Mouse (Mus musculus) liver, embryonic 11.5 days (tissue): ENCODE data around the gene Fam81a. TPM values are rescaled to one million over a fixed set of nuclear protein-coding genes. Genes with fewer than 3 reads are reported as not detected.
A peak's percentile ranks its signal among the peaks of the same experiment; 100 is the strongest.

Experiments
- ATAC-seq: fragments of 200-750 bp; cut with Nextera tagmentation; replicated peaks from 2 replicates; pipeline ENCODE4 v1.8.0; 2017; ENCODE audit warnings: moderate number of reproducible peaks, mild to moderate bottlenecking, moderate TSS enrichment, moderate library complexity; ENCODE audit not compliant: low FRiP score
- DNase-seq: peaks from one replicate; pipeline ENCODE4 v3.0.0-alpha.2; 2017; ENCODE audit warnings: low spot score
- H3K27ac ChIP-seq: fragments of 300-500 bp; sonication (generic); 2 replicates; pipeline ENCODE4 v1.5.1; 2014; ENCODE audit warnings: mild to moderate bottlenecking, low read depth, low read length, control low read depth
- H3K27me3 ChIP-seq: fragments of 300-500 bp; sonication (generic); replicated peaks from 2 replicates; pipeline ENCODE4 v1.6.1; 2014; ENCODE audit warnings: low read length, mixed read lengths; ENCODE audit not compliant: control insufficient read depth, insufficient read depth
- H3K36me3 ChIP-seq: fragments of 300-500 bp; sonication (generic); 2 replicates; pipeline ENCODE4 v1.6.1; 2014; ENCODE audit warnings: mild to moderate bottlenecking, low read length, moderate library complexity, mixed read lengths; ENCODE audit not compliant: control insufficient read depth, insufficient read depth
- H3K4me1 ChIP-seq: fragments of 300-500 bp; sonication (generic); replicated peaks from 2 replicates; pipeline ENCODE4 v1.6.1; 2014; ENCODE audit warnings: low read length, mixed read lengths; ENCODE audit not compliant: control insufficient read depth, insufficient read depth
- H3K4me2 ChIP-seq: fragments of 300-500 bp; sonication (generic); 2 replicates; pipeline ENCODE4 v1.6.1; 2014; ENCODE audit warnings: mild to moderate bottlenecking, control low read depth, moderate library complexity
- H3K4me3 ChIP-seq: fragments of 300-500 bp; sonication (generic); 2 replicates; pipeline ENCODE4 v1.5.1; 2014; ENCODE audit warnings: low read depth, low read length, control low read depth
- H3K9ac ChIP-seq: fragments of 300-500 bp; sonication (generic); 2 replicates; pipeline ENCODE4 v1.6.1; 2014; ENCODE audit warnings: low read depth, low read length, control low read depth
- H3K9me3 ChIP-seq: fragments of 300-500 bp; sonication (generic); 2 replicates; pipeline ENCODE4 v1.6.1; 2016; ENCODE audit warnings: low read length, inconsistent platforms, mixed read lengths; ENCODE audit not compliant: control insufficient read depth
- WGBS: fragments of 180-500 bp; shearing (Covaris S2); extraction: QIAGEN DNeasy Blood & Tissue Kit; methylation state at CpG from one replicate; pipeline ENCODE4 v1.1.7; 2014; 5-methylcytosine and 5-hydroxymethylcytosine counted together
- polyA plus RNA-seq: library from polyadenylated mRNA; unstranded; fragments of >200 nt; fragmentation: Nextera tagmentation; extraction: Ambion mirVana; gene quantifications from 2 replicates; pipeline ENCODE4 v1.2.1, GENCODE M21; 2014

Fam81a gene
- polyA plus RNA-seq, result 1.6 and 2.9 TPM in 2 replicates

- Histone ChIP-seq H3K27me3 (peaks cover 24% of the 10 kb centered on the region), H3K9ac (no peak within 1 kb of the TSS), H3K27ac (no peak within 1 kb of the TSS)
Observed at GRCm38 (mm10) chr9:70142460-70142859, at the start of gene Fam81a. Fam81a (minus strand) TSS chr9:70142560.

GRCm38 (mm10) chr9:70182639-70183038 lies 40.3 kb upstream of the Fam81a start:
- WGBS, result 56% methylated on average over 7 of the region's 7 CpGs
- H3K4me2 ChIP-seq, result no peak overlapping the region
- H3K27ac ChIP-seq, result no peak overlapping the region
- H3K4me1 ChIP-seq, result no peaks in the 10 kb centered on the region
- no peaks in the 10 kb centered on the region for H3K9me3 ChIP-seq
- no peaks in the 10 kb centered on the region for H3K27me3 ChIP-seq
- DNase-seq (no peak), ATAC-seq (no peak)
- H3K36me3 ChIP-seq, result no peaks in the 10 kb centered on the region
- H3K9ac ChIP-seq, result no peak overlapping the region
- H3K4me3 ChIP-seq, result no peak overlapping the region

More at GRCm38 (mm10) chr9:70142460-70142859, at the start of gene Fam81a:
- no peaks in the 10 kb centered on the region for H3K36me3 ChIP-seq
- peak within 1 kb of the TSS; percentile 45 for H3K4me3 ChIP-seq
- ATAC-seq, result no peak
- H3K4me1 ChIP-seq, result no peaks in the 10 kb centered on the region
- DNase-seq, result no peak
- H3K9me3 ChIP-seq, result no peaks in the 10 kb centered on the region
- 62% methylated on average over 7 of the region's 7 CpGs for WGBS
- H3K4me2 ChIP-seq, result peak within 1 kb of the TSS; percentile 71

DNA sequence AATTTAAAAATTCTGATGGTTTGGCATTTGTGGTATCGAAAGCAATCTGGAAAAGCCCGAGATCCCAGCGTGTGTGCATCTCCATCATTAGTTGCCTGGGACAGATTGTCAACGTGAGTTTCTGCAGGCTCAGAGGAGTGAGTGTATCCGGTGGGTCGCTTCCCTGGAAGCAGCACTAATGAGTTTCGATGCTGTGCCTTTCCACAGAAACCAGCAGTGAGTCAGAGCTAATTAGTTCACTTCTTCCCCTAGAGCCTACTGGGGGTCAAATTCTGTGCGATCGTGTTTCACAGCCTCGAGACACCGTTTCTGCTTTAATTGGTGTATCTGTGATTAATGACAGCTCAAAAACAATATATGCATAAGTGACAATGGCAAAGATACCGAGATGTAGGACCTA lies 39.4 kb upstream of the Fam81a start:
- H3K36me3 ChIP-seq, result no peaks in the 10 kb centered on the region
- no peak overlapping the region for H3K4me2 ChIP-seq
- no peak overlapping the region for H3K4me3 ChIP-seq
- no peaks in the 10 kb centered on the region for H3K27me3 ChIP-seq
- no peak overlapping the region for H3K27ac ChIP-seq
- ATAC-seq, result no peak
- H3K9me3 ChIP-seq, result no peaks in the 10 kb centered on the region
- H3K4me1 ChIP-seq, result no peaks in the 10 kb centered on the region
- no peak for DNase-seq
- 66% methylated on average over 12 of the region's 12 CpGs for WGBS
- H3K9ac ChIP-seq, result no peak overlapping the region

DNA sequence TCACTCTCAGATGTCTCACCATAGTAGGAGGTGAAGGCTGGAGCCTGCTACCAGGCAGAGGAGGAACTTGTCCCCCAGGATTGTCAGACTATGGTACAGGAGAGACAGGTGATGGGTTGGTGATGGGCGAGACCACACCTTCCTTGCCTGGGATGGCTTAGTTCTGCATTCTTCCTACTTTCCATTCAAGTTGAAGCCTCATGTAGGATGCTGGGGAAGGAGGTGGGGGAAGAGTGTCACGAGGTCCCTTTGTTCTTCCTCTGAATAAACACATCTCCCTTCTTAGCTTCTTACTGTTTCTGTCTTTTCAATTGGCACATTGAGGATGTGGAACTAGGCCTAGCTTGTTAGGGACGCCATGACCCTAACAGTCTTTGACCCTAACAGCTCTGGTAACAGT lies 33.9 kb upstream of the Fam81a start:
- no peaks in the 10 kb centered on the region for H3K27me3 ChIP-seq
- H3K4me1 ChIP-seq, result no peaks in the 10 kb centered on the region; the same call in 1 of the 2 replicates
- H3K27ac ChIP-seq, result no peak overlapping the region
- DNase-seq (no peak), ATAC-seq (no peak)
- no peak overlapping the region for H3K9ac ChIP-seq
- no peak overlapping the region for H3K4me3 ChIP-seq
- H3K4me2 ChIP-seq, result no peak overlapping the region
- no peaks in the 10 kb centered on the region for H3K9me3 ChIP-seq
- WGBS, result 64% methylated on average over 3 of the region's 3 CpGs
- no peaks in the 10 kb centered on the region for H3K36me3 ChIP-seq

DNA sequence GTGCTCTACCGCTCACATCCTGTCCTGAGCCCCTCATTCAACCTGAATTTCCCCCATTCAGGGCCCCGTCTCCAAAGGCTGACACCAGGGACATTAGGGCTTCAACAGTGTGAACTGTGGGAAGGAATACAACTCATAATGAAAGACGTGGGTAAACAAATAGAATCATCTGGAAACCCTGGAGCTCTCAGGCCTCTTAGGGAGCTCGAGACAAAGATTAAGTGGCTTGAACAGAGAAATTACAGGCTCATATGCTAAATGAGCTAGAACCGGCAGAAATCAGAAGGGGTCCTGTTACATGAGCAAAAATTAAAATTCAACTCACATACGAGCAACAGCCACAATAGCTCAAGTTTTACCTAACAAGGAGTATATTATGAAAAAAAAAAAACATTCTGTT lies 32.5 kb upstream of the Fam81a start:
- Histone ChIP-seq H3K9me3 (no peaks in the 10 kb centered on the region), H3K27ac (no peak overlapping the region), H3K36me3 (no peaks in the 10 kb centered on the region), H3K27me3 (no peaks in the 10 kb centered on the region), H3K4me1 (no peaks in the 10 kb centered on the region; the same call in 1 of the 2 replicates), H3K9ac (no peak overlapping the region), H3K4me3 (no peak overlapping the region), H3K4me2 (no peak overlapping the region)
- no peak for DNase-seq
- no peak for ATAC-seq
- 56% methylated on average over 6 of the region's 6 CpGs for WGBS

DNA sequence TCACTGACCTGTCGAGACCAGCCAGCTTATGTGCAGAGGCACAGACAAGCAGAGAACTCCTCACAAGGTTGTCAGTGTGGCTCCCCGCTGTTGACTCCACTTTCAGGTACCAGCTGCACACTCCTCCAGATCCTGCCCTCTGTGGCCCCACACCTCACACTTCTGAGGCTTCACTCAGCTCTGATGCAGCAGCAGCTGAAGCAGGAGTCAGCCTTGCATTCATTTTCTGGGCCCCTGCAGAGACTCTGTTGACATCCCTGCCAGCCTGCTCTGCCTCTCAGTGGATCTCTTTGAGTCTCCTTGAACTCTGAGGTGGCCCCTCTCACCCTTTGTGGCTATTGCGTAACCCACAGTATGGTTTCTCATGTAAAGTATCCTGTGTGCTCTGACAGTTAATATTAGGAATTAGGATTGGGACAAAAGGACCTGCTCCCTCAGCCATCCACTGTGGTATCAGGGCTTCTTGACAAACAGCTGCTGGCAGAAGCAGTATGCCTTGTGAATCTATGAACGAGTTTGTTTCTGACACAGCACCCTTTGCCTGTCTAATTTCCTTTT lies 32.0 kb upstream of the Fam81a start:
- Histone ChIP-seq H3K4me2 (no peak overlapping the region), H3K36me3 (no peaks in the 10 kb centered on the region), H3K9ac (no peak overlapping the region), H3K4me3 (no peak overlapping the region), H3K9me3 (no peaks in the 10 kb centered on the region), H3K27ac (no peak overlapping the region), H3K4me1 (no peaks in the 10 kb centered on the region; the same call in 1 of the 2 replicates), H3K27me3 (no peaks in the 10 kb centered on the region)
- WGBS, result 69% methylated on average over 4 of the region's 4 CpGs
- ATAC-seq, result no peak
- DNase-seq, result no peak

DNA sequence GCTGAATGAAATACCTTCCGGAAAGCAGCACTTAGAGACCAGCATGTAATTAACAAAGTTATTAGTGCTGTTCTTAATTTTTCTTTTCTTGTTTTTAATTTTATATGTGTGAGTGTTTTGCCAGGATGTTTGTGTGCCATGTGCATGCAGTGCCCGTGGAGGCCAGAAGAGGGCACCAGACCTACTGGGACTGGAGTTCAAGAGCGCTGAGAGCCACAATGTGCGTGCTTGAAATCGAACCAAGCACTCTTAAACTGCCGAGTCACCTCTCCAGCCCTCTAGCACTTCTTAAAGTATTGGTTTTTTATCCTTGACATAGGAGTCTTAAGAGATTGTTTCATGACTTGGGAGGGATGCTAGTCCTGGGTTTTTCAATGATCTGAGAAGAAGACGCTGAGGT lies 26.6 kb upstream of the Fam81a start:
- Histone ChIP-seq H3K27ac (no peak overlapping the region), H3K36me3 (no peaks in the 10 kb centered on the region), H3K27me3 (no peaks in the 10 kb centered on the region), H3K9me3 (no peaks in the 10 kb centered on the region), H3K4me2 (no peak overlapping the region), H3K9ac (no peak overlapping the region), H3K4me3 (no peak overlapping the region), H3K4me1 (no peaks in the 10 kb centered on the region)
- DNase-seq (no peak), ATAC-seq (no peak)
- 84% methylated on average over 7 of the region's 7 CpGs for WGBS

DNA sequence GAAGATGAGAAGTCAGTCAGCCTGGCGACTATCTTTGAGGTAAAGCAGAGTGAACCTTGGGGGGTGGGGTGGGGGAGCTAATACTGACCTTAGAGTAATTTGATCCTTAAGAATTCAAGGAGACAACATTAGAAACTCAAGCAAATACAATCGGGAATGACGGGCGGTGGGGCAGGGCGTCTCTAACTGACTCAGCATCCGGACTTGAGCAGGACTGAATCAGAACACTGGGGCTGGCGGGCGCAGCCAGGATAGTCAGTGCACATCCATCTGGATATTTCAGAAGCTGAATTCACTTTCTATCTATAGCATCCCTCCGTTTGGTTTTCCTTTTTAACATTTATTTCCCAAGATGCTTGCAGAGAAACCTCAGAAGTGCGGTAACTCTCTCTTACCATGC lies 17.7 kb upstream of the Fam81a start:
- Histone ChIP-seq H3K36me3 (no peaks in the 10 kb centered on the region), H3K9ac (no peak overlapping the region), H3K4me3 (no peak overlapping the region), H3K27me3 (no peaks in the 10 kb centered on the region), H3K9me3 (no peaks in the 10 kb centered on the region), H3K4me1 (no peaks in the 10 kb centered on the region), H3K27ac (no peak overlapping the region), H3K4me2 (no peak overlapping the region)
- 65% methylated on average over 10 of the region's 10 CpGs for WGBS
- no peak for DNase-seq
- no peak for ATAC-seq

DNA sequence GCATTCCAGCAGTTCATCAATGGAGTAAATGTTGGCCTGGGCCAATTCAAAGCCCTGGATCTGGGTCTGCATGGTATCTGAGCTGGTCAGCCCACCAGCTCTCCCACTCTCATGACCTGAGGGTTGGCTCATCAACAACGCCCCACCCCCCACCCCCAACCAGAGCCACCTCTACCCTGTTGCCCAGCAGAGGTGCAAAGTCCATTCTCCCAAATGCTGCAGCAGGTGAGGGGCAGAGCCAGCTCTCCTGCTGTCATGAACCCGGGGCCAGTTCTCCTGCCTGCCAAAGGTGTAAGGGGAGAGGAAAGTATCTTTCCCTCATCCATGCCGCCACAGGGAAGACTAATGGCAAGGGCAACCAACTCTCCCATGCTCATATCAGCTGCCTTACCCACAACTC lies 5.3 kb upstream of the Fam81a start:
- peaks cover 3% of the 10 kb centered on the region; the same call in 1 of the 2 replicates for H3K27me3 ChIP-seq
- WGBS, result 52% methylated on average over 3 of the region's 3 CpGs
- no peak overlapping the region for H3K4me3 ChIP-seq
- no peak overlapping the region for H3K9ac ChIP-seq
- DNase-seq (no peak), ATAC-seq (no peak)
- no peaks in the 10 kb centered on the region for H3K9me3 ChIP-seq
- H3K4me2 ChIP-seq, result no peak overlapping the region
- no peaks in the 10 kb centered on the region for H3K36me3 ChIP-seq
- H3K4me1 ChIP-seq, result no peaks in the 10 kb centered on the region
- no peak overlapping the region for H3K27ac ChIP-seq
